Mouse (Mus musculus) stomach, embryonic 16.5 days (tissue): ENCODE measurements around the gene OR5BS1P. TPM values are rescaled to one million over a fixed set of nuclear protein-coding genes. Genes with fewer than 3 reads are reported as not detected.
"Not testable (repeated sequence)": the region's sequence is repeated elsewhere in the genome, so short reads cannot be mapped to it uniquely, and the experiment has no call there.

Experiments used
- ATAC-seq: fragments of 200-750 bp; cut with Nextera tagmentation; 2 replicates; pipeline ENCODE4 v1.8.0; 2017; ENCODE audit warnings: moderate number of reproducible peaks, moderate TSS enrichment; ENCODE audit not compliant: insufficient read depth, low FRiP score
- H3K27ac ChIP-seq: fragments of 300-500 bp; sonication (generic); 2 replicates; pipeline ENCODE4 v1.5.1; 2014; ENCODE audit warnings: low read length
- H3K27me3 ChIP-seq: fragments of 300-500 bp; sonication (generic); 2 replicates; pipeline ENCODE4 v1.6.1; 2014; ENCODE audit warnings: low read length, control low read depth, mixed read lengths; ENCODE audit not compliant: control insufficient read depth, insufficient read depth
- H3K36me3 ChIP-seq: fragments of 300-500 bp; sonication (generic); 2 replicates; pipeline ENCODE4 v1.6.1; 2014; ENCODE audit warnings: low read length; ENCODE audit not compliant: control insufficient read depth, insufficient read depth
- H3K4me1 ChIP-seq: fragments of 300-500 bp; sonication (generic); 2 replicates; pipeline ENCODE4 v1.6.1; 2014; ENCODE audit warnings: low read length, control low read depth, mixed read lengths; ENCODE audit not compliant: control insufficient read depth, insufficient read depth
- H3K4me2 ChIP-seq: fragments of 300-500 bp; sonication (generic); 2 replicates; pipeline ENCODE4 v1.6.1; 2014; ENCODE audit warnings: low read depth, low read length, mixed read lengths
- H3K4me3 ChIP-seq: fragments of 300-500 bp; sonication (generic); replicated peaks from 2 replicates; pipeline ENCODE4 v1.5.1; 2014; ENCODE audit warnings: mild to moderate bottlenecking, low read length
- H3K9ac ChIP-seq: fragments of 300-500 bp; sonication (generic); 2 replicates; pipeline ENCODE4 v1.6.1; 2014; ENCODE audit warnings: low read length
- H3K9me3 ChIP-seq: fragments of 300-500 bp; sonication (generic); replicated peaks from 2 replicates; pipeline ENCODE4 v1.6.1; 2016; ENCODE audit warnings: low read length, control low read depth; ENCODE audit not compliant: control insufficient read depth
- WGBS: fragments of 180-500 bp; shearing (Covaris S2); extraction: QIAGEN DNeasy Blood & Tissue Kit; methylation state at CpG from one replicate; pipeline ENCODE4 v1.1.7; 2014; 5-methylcytosine and 5-hydroxymethylcytosine counted together
- polyA plus RNA-seq: library from polyadenylated mRNA; unstranded; fragments of >200 nt; fragmentation: Nextera tagmentation; extraction: Ambion mirVana; gene quantifications from 2 replicates; pipeline ENCODE4 v1.2.1, GENCODE M21; 2015

OR5BS1P gene
- polyA plus RNA-seq, 1 experiment from 2014 or later = not detected

GRCm38 (mm10) chr15:98512232-98512631, 42.5 kb downstream of the OR5BS1P start:
- ATAC-seq = no peak

GRCm38 (mm10) chr15:98512799-98513321, 43.2 kb downstream of the OR5BS1P start:
- Histone ChIP-seq H3K4me3 (no peak overlapping the region), H3K9me3 (no peaks in the 10 kb centered on the region), H3K27ac (no peak overlapping the region), H3K27me3 (no peaks in the 10 kb centered on the region), H3K9ac (no peak overlapping the region), H3K4me1 (peaks cover 13% of the 10 kb centered on the region; the same call in 1 of the 2 replicates), H3K36me3 (no peaks in the 10 kb centered on the region), H3K4me2 (no peak overlapping the region)
- WGBS = 32% methylated on average over 17 of the region's 17 CpGs
- ATAC-seq = no peak

More at GRCm38 (mm10) chr15:98512232-98512631, 42.5 kb downstream of the OR5BS1P start:
- Histone ChIP-seq H3K4me1 (peaks cover 13% of the 10 kb centered on the region; the same call in 1 of the 2 replicates), H3K4me2 (no peak overlapping the region), H3K36me3 (no peaks in the 10 kb centered on the region), H3K27me3 (no peaks in the 10 kb centered on the region), H3K4me3 (no peak overlapping the region), H3K9ac (no peak overlapping the region), H3K9me3 (no peaks in the 10 kb centered on the region), H3K27ac (no peak overlapping the region)
- 52% methylated on average over 8 of the region's 8 CpGs for whole genome bisulfite sequencing

GRCm38 (mm10) chr15:98513676-98514075, 44.0 kb downstream of the OR5BS1P start:
- WGBS = 62% methylated on average over 3 of the region's 3 CpGs
- H3K27me3 ChIP-seq, H3K27ac ChIP-seq, H3K4me2 ChIP-seq, ATAC-seq, H3K9me3 ChIP-seq, H3K4me3 ChIP-seq, H3K36me3 ChIP-seq, H3K9ac ChIP-seq: not testable (repeated sequence)
- H3K4me1 ChIP-seq = peaks cover 13% of the 10 kb centered on the region; the same call in 1 of the 2 replicates

GRCm38 (mm10) chr15:98514146-98514545, 44.5 kb downstream of the OR5BS1P start:
- H3K27me3 ChIP-seq = no peaks in the 10 kb centered on the region
- H3K4me2 ChIP-seq = no peak overlapping the region
- WGBS = 78% methylated on average over 8 of the region's 8 CpGs
- no peak overlapping the region for H3K9ac ChIP-seq
- no peak overlapping the region for H3K27ac ChIP-seq
- H3K9me3 ChIP-seq = no peaks in the 10 kb centered on the region
- ATAC-seq = no peak
- H3K4me1 ChIP-seq = peaks cover 13% of the 10 kb centered on the region; the same call in 1 of the 2 replicates
- no peak overlapping the region for H3K4me3 ChIP-seq
- H3K36me3 ChIP-seq = no peaks in the 10 kb centered on the region

GRCm38 (mm10) chr15:98514845-98515244, 45.1 kb downstream of the OR5BS1P start:
- 73% methylated on average over 2 of the region's 2 CpGs for WGBS
- not testable (repeated sequence) for H3K36me3 ChIP-seq, H3K27me3 ChIP-seq, ATAC-seq, H3K9me3 ChIP-seq, H3K27ac ChIP-seq, H3K4me2 ChIP-seq, H3K9ac ChIP-seq, H3K4me3 ChIP-seq
- peaks cover 13% of the 10 kb centered on the region; the same call in 1 of the 2 replicates for H3K4me1 ChIP-seq

GRCm38 (mm10) chr15:98517380-98518355, 48.0 kb downstream of the OR5BS1P start:
- Histone ChIP-seq H3K4me3 (no peak overlapping the region), H3K4me1 (peaks cover 9% of the 10 kb centered on the region; the same call in 1 of the 2 replicates), H3K9me3 (no peaks in the 10 kb centered on the region), H3K4me2 (no peak overlapping the region), H3K36me3 (peaks cover 14% of the 10 kb centered on the region; the same call in 1 of the 2 replicates), H3K27me3 (no peaks in the 10 kb centered on the region), H3K27ac (no peak overlapping the region), H3K9ac (no peak overlapping the region)
- no peak for ATAC-seq
- 66% methylated on average over 16 of the region's 16 CpGs for WGBS

GRCm38 (mm10) chr15:98521245-98521644, 51.5 kb downstream of the OR5BS1P start:
- 92% methylated on average over 3 of the region's 3 CpGs for WGBS
- no peaks in the 10 kb centered on the region for H3K9me3 ChIP-seq
- no peak overlapping the region for H3K4me3 ChIP-seq
- H3K4me1 ChIP-seq = no peaks in the 10 kb centered on the region
- H3K9ac ChIP-seq = no peak overlapping the region
- H3K36me3 ChIP-seq = peaks cover 29% of the 10 kb centered on the region
- H3K4me2 ChIP-seq = no peak overlapping the region
- no peak overlapping the region for H3K27ac ChIP-seq
- no peaks in the 10 kb centered on the region for H3K27me3 ChIP-seq
- ATAC-seq = no peak

- ATAC-seq = no peak
- H3K27ac ChIP-seq = no peak overlapping the region
- H3K4me1 ChIP-seq = no peaks in the 10 kb centered on the region
- H3K4me2 ChIP-seq = no peak overlapping the region
- no peaks in the 10 kb centered on the region for H3K9me3 ChIP-seq
- H3K9ac ChIP-seq = no peak overlapping the region
- H3K4me3 ChIP-seq = no peak overlapping the region
- WGBS = 72% methylated on average over 5 of the region's 5 CpGs
- peaks cover 44% of the 10 kb centered on the region for H3K36me3 ChIP-seq
- no peaks in the 10 kb centered on the region for H3K27me3 ChIP-seq
Observed at GRCm38 (mm10) chr15:98526057-98526456, 56.4 kb downstream of the OR5BS1P start.
